Mouse (Mus musculus): ENCODE results near the gene Olfr822. TPM values are rescaled to one million over a fixed set of nuclear protein-coding genes. Genes with fewer than 3 reads are reported as not detected.

Gene Olfr822
- not detected for polyA plus RNA-seq (2014; fragmentation: Illumina TruSeq; extraction: RNeasy Lipid Tissue Mini Kit (QIAGEN cat#74804); ENCODE audit: low read depth, low replicate concordance)

DNA sequence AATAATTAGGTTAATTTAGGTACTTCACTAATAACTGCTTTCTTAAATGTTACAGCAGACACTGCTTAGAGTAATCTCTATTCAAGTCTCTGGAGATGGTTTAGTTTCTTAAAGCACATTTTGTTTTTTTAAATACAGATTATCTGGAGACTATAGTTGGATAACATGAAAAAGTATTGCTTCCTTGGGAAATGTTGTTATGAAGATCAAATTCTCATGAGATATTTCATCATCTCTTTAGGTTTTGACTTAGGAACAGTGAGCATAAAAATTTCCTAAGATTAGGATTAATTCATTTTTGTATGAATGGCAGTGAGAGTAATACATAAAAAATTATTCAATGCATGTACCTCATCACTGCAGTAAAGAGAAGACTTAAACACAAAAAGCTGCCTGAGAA lies at the start of gene Olfr822:
TSS of gene Olfr822 (plus strand) at position 301 of the 400 bp plus-strand sequence.

DNA sequence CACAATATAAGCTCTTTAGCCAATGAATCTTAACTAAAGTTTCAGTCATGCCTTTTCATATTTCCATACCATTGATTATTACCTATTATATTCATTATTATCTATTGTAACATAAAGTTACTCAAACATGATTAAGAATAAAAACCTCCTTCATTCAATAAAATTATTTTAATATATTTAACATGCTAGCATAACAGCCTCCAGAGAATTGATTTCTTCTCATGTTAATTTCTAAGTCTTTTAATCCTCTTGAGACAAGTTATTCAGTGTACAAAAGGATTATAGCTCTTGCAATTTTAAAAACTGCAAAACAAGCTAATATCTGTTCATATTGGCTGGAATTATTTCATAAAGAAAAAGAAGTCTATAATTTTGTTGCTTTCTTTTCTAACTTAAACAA lies 41.0 kb upstream of the Olfr822 start, which contains the start of gene Olfr821:
TSS of gene Olfr821 (plus strand) at position 301 of the 400 bp plus-strand sequence.

DNA sequence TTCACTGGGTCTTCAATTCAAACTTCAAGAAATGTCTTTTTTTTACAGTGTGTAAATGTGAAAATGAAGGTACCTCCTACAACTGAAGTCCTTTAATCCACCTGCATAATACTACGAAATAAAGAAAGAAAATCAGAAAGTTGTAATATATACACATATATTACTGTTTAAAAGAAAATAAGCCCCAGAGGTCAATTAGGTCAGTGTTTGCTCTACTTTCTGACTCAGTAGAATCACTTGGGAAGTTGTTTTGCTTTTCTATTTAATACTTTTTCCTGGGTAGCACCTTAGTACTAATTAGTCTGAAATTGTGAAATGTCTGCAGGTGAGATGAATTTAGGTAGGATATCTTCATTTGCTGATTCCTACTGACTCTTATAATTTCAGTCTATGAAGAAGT lies 44.3 kb downstream of the Olfr822 start, which contains the start of gene Olfr823:
TSS of gene Olfr823 (minus strand) at position 101 of the 400 bp plus-strand sequence.

Other genes with a start within 250 kb of the Olfr822 start
- gene Olfr812, start 225.1 kb upstream of the Olfr822 start, polyA plus RNA-seq (2014; fragmentation: Illumina TruSeq; extraction: RNeasy Lipid Tissue Mini Kit (QIAGEN cat#74804); ENCODE audit: low read depth, low replicate concordance): not detected
- not detected for gene Olfr813, start 215.8 kb upstream of the Olfr822 start, polyA plus RNA-seq (2014; fragmentation: Illumina TruSeq; extraction: RNeasy Lipid Tissue Mini Kit (QIAGEN cat#74804); ENCODE audit: low read depth, low replicate concordance)
- not detected for gene Olfr814, start 191.4 kb upstream of the Olfr822 start, polyA plus RNA-seq (2014; fragmentation: Illumina TruSeq; extraction: RNeasy Lipid Tissue Mini Kit (QIAGEN cat#74804); ENCODE audit: low read depth, low replicate concordance)
- not detected for gene Olfr815, start 165.3 kb upstream of the Olfr822 start, polyA plus RNA-seq (2014; fragmentation: Illumina TruSeq; extraction: RNeasy Lipid Tissue Mini Kit (QIAGEN cat#74804); ENCODE audit: low read depth, low replicate concordance)
- not detected for gene Olfr816, start 155.6 kb upstream of the Olfr822 start, polyA plus RNA-seq (2014; fragmentation: Illumina TruSeq; extraction: RNeasy Lipid Tissue Mini Kit (QIAGEN cat#74804); ENCODE audit: low read depth, low replicate concordance)
- gene Olfr818, start 122.1 kb upstream of the Olfr822 start, polyA plus RNA-seq (2014; fragmentation: Illumina TruSeq; extraction: RNeasy Lipid Tissue Mini Kit (QIAGEN cat#74804); ENCODE audit: low read depth, low replicate concordance): not detected
- gene Olfr819, start 103.9 kb upstream of the Olfr822 start, polyA plus RNA-seq (2014; fragmentation: Illumina TruSeq; extraction: RNeasy Lipid Tissue Mini Kit (QIAGEN cat#74804); ENCODE audit: low read depth, low replicate concordance): not detected
- not detected for gene Olfr247, start 95.1 kb upstream of the Olfr822 start, polyA plus RNA-seq (2014; fragmentation: Illumina TruSeq; extraction: RNeasy Lipid Tissue Mini Kit (QIAGEN cat#74804); ENCODE audit: low read depth, low replicate concordance)
- gene Gm10310, start 86.1 kb upstream of the Olfr822 start, polyA plus RNA-seq (2014; fragmentation: Illumina TruSeq; extraction: RNeasy Lipid Tissue Mini Kit (QIAGEN cat#74804); ENCODE audit: low read depth, low replicate concordance): not detected
- gene Olfr820, start 58.6 kb upstream of the Olfr822 start, polyA plus RNA-seq (2014; fragmentation: Illumina TruSeq; extraction: RNeasy Lipid Tissue Mini Kit (QIAGEN cat#74804); ENCODE audit: low read depth, low replicate concordance): not detected
- not detected for gene Olfr821, start 40.9 kb upstream of the Olfr822 start, polyA plus RNA-seq (2014; fragmentation: Illumina TruSeq; extraction: RNeasy Lipid Tissue Mini Kit (QIAGEN cat#74804); ENCODE audit: low read depth, low replicate concordance)
- not detected for gene Olfr823, start 44.2 kb downstream of the Olfr822 start, polyA plus RNA-seq (2014; fragmentation: Illumina TruSeq; extraction: RNeasy Lipid Tissue Mini Kit (QIAGEN cat#74804); ENCODE audit: low read depth, low replicate concordance)
- gene Olfr824, start 58.8 kb downstream of the Olfr822 start, polyA plus RNA-seq (2014; fragmentation: Illumina TruSeq; extraction: RNeasy Lipid Tissue Mini Kit (QIAGEN cat#74804); ENCODE audit: low read depth, low replicate concordance): not detected
- not detected for gene Olfr825, start 95.6 kb downstream of the Olfr822 start, polyA plus RNA-seq (2014; fragmentation: Illumina TruSeq; extraction: RNeasy Lipid Tissue Mini Kit (QIAGEN cat#74804); ENCODE audit: low read depth, low replicate concordance)
- not detected for gene Olfr826, start 113.0 kb downstream of the Olfr822 start, polyA plus RNA-seq (2014; fragmentation: Illumina TruSeq; extraction: RNeasy Lipid Tissue Mini Kit (QIAGEN cat#74804); ENCODE audit: low read depth, low replicate concordance)
- gene Olfr827, start 143.2 kb downstream of the Olfr822 start, polyA plus RNA-seq (2014; fragmentation: Illumina TruSeq; extraction: RNeasy Lipid Tissue Mini Kit (QIAGEN cat#74804); ENCODE audit: low read depth, low replicate concordance): not detected
- gene Neurod4, start 209.0 kb downstream of the Olfr822 start, polyA plus RNA-seq (2014; fragmentation: Illumina TruSeq; extraction: RNeasy Lipid Tissue Mini Kit (QIAGEN cat#74804); ENCODE audit: low read depth, low replicate concordance): not detected

All from testis, adult 10 weeks (tissue).